Mouse (Mus musculus) small intestine, adult 2 months (tissue): ENCODE results near the gene Nampt. TPM values are rescaled to one million over a fixed set of nuclear protein-coding genes. Genes with fewer than 3 reads are reported as not detected.

Experiments
- H3K27ac ChIP-seq: fragments of 200-500 bp; 2 replicates; pipeline ENCODE4 v1.5.1; 2012; ENCODE audit warnings: low read depth, low read length, control low read depth, inconsistent platforms; ENCODE audit not compliant: insufficient read depth
- H3K27me3 ChIP-seq: fragments of 200-500 bp; 2 replicates; pipeline ENCODE4 v1.6.1; 2012; ENCODE audit warnings: mild to moderate bottlenecking, moderate library complexity, low read length, inconsistent platforms; ENCODE audit not compliant: control insufficient read depth, insufficient read depth
- H3K36me3 ChIP-seq: fragments of 200-500 bp; 2 replicates; pipeline ENCODE4 v1.6.1; 2012; ENCODE audit warnings: mild to moderate bottlenecking, low read length, control low read depth, inconsistent platforms; ENCODE audit not compliant: control insufficient read depth, insufficient read depth
- H3K4me1 ChIP-seq: fragments of 200-500 bp; 2 replicates; pipeline ENCODE4 v1.6.1; 2012; ENCODE audit warnings: low read length, inconsistent platforms, mixed read lengths; ENCODE audit not compliant: control insufficient read depth, insufficient read depth, insufficient read length
- H3K4me3 ChIP-seq: fragments of 200-500 bp; 2 replicates; pipeline ENCODE4 v1.5.1; 2012; ENCODE audit warnings: low read depth, mild to moderate bottlenecking, control low read depth, inconsistent platforms, low read length, moderate library complexity
- CTCF ChIP-seq: fragments of 200-500 bp; IDR thresholded peaks from 2 replicates; pipeline ENCODE4 v1.5.1; 2012; ENCODE audit warnings: low read depth, mild to moderate bottlenecking, control low read depth, inconsistent platforms, low read length, moderate library complexity, mixed read lengths; ENCODE audit not compliant: insufficient replicate concordance, insufficient read length; ENCODE audit errors: extremely low read depth
- POLR2A ChIP-seq: fragments of 200-500 bp; IDR thresholded peaks from 2 replicates; pipeline ENCODE4 v1.6.1; 2012; ENCODE audit warnings: low read depth, mild to moderate bottlenecking, control low read depth, inconsistent platforms, low read length, moderate library complexity
- WGBS: fragments of 180-500 bp; shearing (Covaris S2); methylation state at CpG from one replicate; pipeline ENCODE4 v1.1.7; 2018; 5-methylcytosine and 5-hydroxymethylcytosine counted together
- polyA plus RNA-seq: library from polyadenylated mRNA; depleted of rRNA; stranded (reverse); fragments of >200 nt; gene quantifications from 2 replicates; pipeline ENCODE4 v1.2.3, GENCODE M21; 2012

Gene Nampt
- polyA plus RNA-seq, 1 experiment = 7.9 TPM

GRCm38 (mm10) chr12:32828137-32828760, 8.9 kb downstream of the Nampt start:
- no peak overlapping the region for H3K4me3 ChIP-seq
- TF ChIP-seq CTCF = no peak
- TF ChIP-seq POLR2A = no peak
- no peak overlapping the region for H3K27ac ChIP-seq
- H3K36me3 ChIP-seq = peaks cover 18% of the 10 kb centered on the region
- H3K27me3 ChIP-seq = no peaks in the 10 kb centered on the region
- 0 out of 2 replicates have a peak, but pooled peaks cover 2% of the 10 kb centered on the region for H3K4me1 ChIP-seq
- 69% methylated on average over 8 of the region's 8 CpGs for WGBS

- 0 out of 2 replicates have a peak, but pooled peaks cover 2% of the 10 kb centered on the region for H3K4me1 ChIP-seq
- TF ChIP-seq CTCF (no peak), POLR2A (no peak)
- H3K4me3 ChIP-seq = no peak overlapping the region
- no peaks in the 10 kb centered on the region for H3K27me3 ChIP-seq
- 68% methylated on average over 9 of the region's 9 CpGs for WGBS
- peaks cover 23% of the 10 kb centered on the region for H3K36me3 ChIP-seq
- no peak overlapping the region for H3K27ac ChIP-seq
Observed at GRCm38 (mm10) chr12:32829321-32830090, 10.2 kb downstream of the Nampt start.

DNA sequence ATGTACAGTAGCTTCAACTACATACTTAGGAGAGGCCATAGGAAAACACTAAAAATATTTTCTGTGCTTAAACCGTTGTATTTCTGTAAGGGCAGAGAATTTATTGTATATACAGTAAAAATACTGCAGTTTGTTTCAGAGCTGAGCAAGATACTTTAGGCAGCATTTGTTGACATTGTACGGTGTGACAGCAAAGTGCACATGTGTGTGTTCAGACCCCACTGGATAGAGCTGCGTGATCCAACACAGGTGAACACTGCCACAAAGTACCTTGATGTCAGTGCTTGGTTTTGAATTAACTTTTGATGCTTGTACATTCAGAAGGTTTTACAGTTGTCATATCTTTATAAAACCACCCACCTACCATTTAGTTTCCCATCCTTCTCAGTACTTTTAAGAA, 12.7 kb downstream of the Nampt start:
- Histone ChIP-seq H3K36me3 (peaks cover 34% of the 10 kb centered on the region), H3K4me3 (no peak overlapping the region), H3K27ac (no peak overlapping the region), H3K27me3 (no peaks in the 10 kb centered on the region), H3K4me1 (no peaks in the 10 kb centered on the region)
- TF ChIP-seq POLR2A = no peak
- no peak for TF ChIP-seq CTCF
- WGBS = 90% methylated on average over 3 of the region's 3 CpGs

DNA sequence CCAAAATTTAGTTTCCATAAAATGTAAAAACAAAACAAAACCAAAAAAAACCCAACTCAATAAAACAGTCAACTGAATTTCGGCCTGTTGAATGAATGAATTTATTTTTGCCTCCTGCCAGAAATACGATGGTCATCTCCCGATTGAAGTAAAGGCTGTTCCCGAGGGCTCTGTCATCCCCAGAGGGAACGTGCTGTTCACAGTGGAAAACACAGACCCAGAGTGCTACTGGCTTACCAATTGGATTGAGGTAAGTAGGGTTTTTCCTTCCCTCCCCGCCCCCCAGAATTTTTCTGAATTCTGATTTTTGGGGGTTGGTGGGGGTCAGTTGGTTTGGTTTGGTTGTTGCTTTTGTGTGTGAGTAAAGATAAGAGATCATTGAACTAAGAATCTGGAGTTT, 15.4 kb downstream of the Nampt start:
- no peaks in the 10 kb centered on the region for H3K4me1 ChIP-seq
- no peak overlapping the region for H3K4me3 ChIP-seq
- TF ChIP-seq POLR2A (no peak), CTCF (no peak)
- 93% methylated on average over 6 of the region's 6 CpGs for WGBS
- H3K27ac ChIP-seq = no peak overlapping the region
- peaks cover 46% of the 10 kb centered on the region for H3K36me3 ChIP-seq
- H3K27me3 ChIP-seq = no peaks in the 10 kb centered on the region

DNA sequence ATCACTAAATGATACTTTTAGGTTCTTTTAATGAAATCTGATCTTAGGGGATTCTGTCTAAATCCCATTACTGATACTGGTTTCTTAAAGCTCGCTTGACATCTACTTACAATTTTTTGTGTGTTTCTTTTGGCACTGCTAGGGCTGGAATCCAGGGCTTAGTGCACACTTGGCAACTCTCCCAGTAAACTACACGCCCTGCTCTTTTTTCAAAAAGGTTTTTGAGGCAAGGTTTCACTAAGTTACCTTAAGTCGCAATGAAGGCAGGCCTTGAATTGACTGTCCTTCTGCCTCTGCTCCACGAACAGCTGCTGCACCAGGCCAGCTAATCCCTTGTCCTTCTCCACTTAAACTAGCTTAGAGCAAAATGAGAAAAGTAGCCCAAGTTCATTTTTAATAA, 15.9 kb downstream of the Nampt start:
- Histone ChIP-seq H3K27ac (no peak overlapping the region), H3K36me3 (peaks cover 48% of the 10 kb centered on the region), H3K4me1 (no peaks in the 10 kb centered on the region), H3K4me3 (no peak overlapping the region), H3K27me3 (no peaks in the 10 kb centered on the region)
- WGBS = 21% methylated on average over 4 of the region's 4 CpGs
- TF ChIP-seq CTCF (no peak), POLR2A (no peak)

DNA sequence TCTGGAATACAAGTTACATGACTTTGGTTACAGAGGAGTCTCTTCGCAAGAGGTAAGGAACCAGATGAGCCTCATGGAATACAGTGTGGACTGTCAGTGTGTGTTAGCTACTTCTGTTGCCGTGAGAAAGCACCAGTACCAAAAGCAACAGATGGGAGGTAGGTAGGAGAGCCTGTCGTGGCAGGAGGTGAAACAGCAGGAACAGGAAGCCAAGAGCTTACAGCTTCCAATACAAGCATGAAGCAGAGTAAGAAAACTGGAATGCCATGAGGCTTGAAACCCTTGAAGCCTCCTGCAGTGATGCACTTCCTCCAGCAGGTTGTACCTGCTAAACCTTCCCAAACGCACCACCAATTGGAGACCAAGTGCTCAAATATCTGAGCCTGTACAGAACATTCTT, 19.1 kb downstream of the Nampt start:
- no peak overlapping the region for H3K4me3 ChIP-seq
- TF ChIP-seq POLR2A (no peak), CTCF (no peak)
- H3K27ac ChIP-seq = no peak overlapping the region
- peaks cover 61% of the 10 kb centered on the region for H3K36me3 ChIP-seq
- WGBS = 89% methylated on average over 4 of the region's 4 CpGs
- H3K4me1 ChIP-seq = no peaks in the 10 kb centered on the region
- no peaks in the 10 kb centered on the region for H3K27me3 ChIP-seq

DNA sequence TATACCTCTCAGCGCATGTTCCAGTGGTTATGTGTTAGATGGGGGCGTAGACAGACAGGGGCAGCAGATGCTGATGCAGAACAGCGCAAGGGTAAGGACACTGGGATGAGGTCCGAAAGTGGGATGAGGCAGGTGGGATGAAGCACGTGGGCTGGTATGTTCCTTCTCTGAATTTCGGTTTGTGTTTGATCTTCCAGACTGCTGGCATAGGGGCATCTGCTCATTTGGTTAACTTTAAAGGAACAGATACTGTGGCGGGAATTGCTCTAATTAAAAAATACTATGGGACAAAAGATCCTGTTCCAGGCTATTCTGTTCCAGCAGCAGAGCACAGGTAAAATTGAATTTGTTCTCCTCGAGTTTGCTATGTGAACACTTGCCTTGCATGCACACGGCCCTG, 19.6 kb downstream of the Nampt start:
- no peak overlapping the region for H3K27ac ChIP-seq
- WGBS = 94% methylated on average over 9 of the region's 9 CpGs
- H3K4me1 ChIP-seq = no peaks in the 10 kb centered on the region
- H3K27me3 ChIP-seq = no peaks in the 10 kb centered on the region
- H3K4me3 ChIP-seq = no peak overlapping the region
- no peak for TF ChIP-seq CTCF
- TF ChIP-seq POLR2A = no peak
- H3K36me3 ChIP-seq = peaks cover 58% of the 10 kb centered on the region
